Mouse (Mus musculus) liver, postnatal 0 days (tissue): ENCODE results near the gene Pacsin1. TPM values are rescaled to one million over a fixed set of nuclear protein-coding genes. Genes with fewer than 3 reads are reported as not detected.

Experiments used
- ATAC-seq: fragments of 200-750 bp; cut with Nextera tagmentation; 2 replicates; pipeline ENCODE4 v1.8.0; 2017; ENCODE audit warnings: mild to moderate bottlenecking, moderate library complexity
- DNase-seq: peaks from one replicate; pipeline ENCODE4 v3.0.0-alpha.2; 2016
- H3K27ac ChIP-seq: fragments of 300-500 bp; sonication (generic); 2 replicates; pipeline ENCODE4 v1.5.1; 2014; ENCODE audit warnings: antibody characterized with exemption, moderate library complexity, mild to moderate bottlenecking, low read depth
- H3K27me3 ChIP-seq: fragments of 300-500 bp; sonication (generic); 2 replicates; pipeline ENCODE4 v1.6.1; 2014; ENCODE audit warnings: low read length, control low read depth, mixed read lengths; ENCODE audit not compliant: insufficient read depth
- H3K36me3 ChIP-seq: fragments of 300-500 bp; sonication (generic); replicated peaks from 2 replicates; pipeline ENCODE4 v1.6.1; 2014; ENCODE audit warnings: mild to moderate bottlenecking, control low read depth, low read length, moderate library complexity, mixed read lengths; ENCODE audit not compliant: insufficient read depth
- H3K4me1 ChIP-seq: fragments of 300-500 bp; sonication (generic); 2 replicates; pipeline ENCODE4 v1.6.1; 2014; ENCODE audit warnings: antibody characterized with exemption, mild to moderate bottlenecking, control low read depth; ENCODE audit not compliant: insufficient read depth
- H3K4me2 ChIP-seq: fragments of 300-500 bp; sonication (generic); 2 replicates; pipeline ENCODE4 v1.6.1; 2014; ENCODE audit warnings: low read depth, mild to moderate bottlenecking, low read length, moderate library complexity, mixed read lengths
- H3K4me3 ChIP-seq: fragments of 300-500 bp; sonication (generic); 2 replicates; pipeline ENCODE4 v1.5.1; 2014; ENCODE audit warnings: low read depth, low read length
- H3K9ac ChIP-seq: fragments of 300-500 bp; sonication (generic); replicated peaks from 2 replicates; pipeline ENCODE4 v1.6.1; 2014; ENCODE audit warnings: mild to moderate bottlenecking, moderate library complexity
- H3K9me3 ChIP-seq: fragments of 300-500 bp; sonication (generic); 2 replicates; pipeline ENCODE4 v1.6.1; 2016; ENCODE audit warnings: mild to moderate bottlenecking, control low read depth, low read length, mixed read lengths
- CTCF ChIP-seq: sonication (generic); IDR thresholded peaks from 2 replicates; pipeline ENCODE4 v1.5.1; 2016; ENCODE audit warnings: antibody characterized with exemption, low read depth
- EP300 ChIP-seq: IDR thresholded peaks from 2 replicates; pipeline ENCODE4 v1.6.1; 2016; ENCODE audit warnings: antibody characterized with exemption, low read depth, mild to moderate bottlenecking
- WGBS: fragments of 180-500 bp; shearing (Covaris S2); extraction: QIAGEN DNeasy Blood & Tissue Kit; methylation state at CpG from one replicate; pipeline ENCODE4 v1.1.7; 2014; ENCODE audit not compliant: insufficient replicate concordance; 5-methylcytosine and 5-hydroxymethylcytosine counted together
- polyA plus RNA-seq: library from polyadenylated mRNA; unstranded; fragments of >200 nt; fragmentation: Nextera tagmentation; extraction: Ambion mirVana; gene quantifications from 2 replicates; pipeline ENCODE4 v1.2.1, GENCODE M21; 2015

Gene Pacsin1
- polyA plus RNA-seq: 0.27 and 0.29 TPM in 2 replicates

GRCm38 (mm10) chr17:27655089-27656010, at the start of gene Pacsin1:
Pacsin1 (plus strand) TSS chr17:27655509.
- DNase-seq (peak; percentile 37), ATAC-seq (no peak)
- 3% methylated on average over 58 of the region's 65 CpGs for WGBS
- TF ChIP-seq EP300: no peak
- no peak for TF ChIP-seq CTCF
- Histone ChIP-seq H3K9me3 (no peaks in the 10 kb centered on the region), H3K9ac (no peak within 1 kb of the TSS), H3K4me3 (peak within 1 kb of the TSS; percentile 41), H3K27ac (no peak within 1 kb of the TSS), H3K4me1 (peaks cover 7% of the 10 kb centered on the region), H3K4me2 (peak within 1 kb of the TSS; percentile 64), H3K36me3 (no peaks in the 10 kb centered on the region), H3K27me3 (peaks cover 31% of the 10 kb centered on the region)

GRCm38 (mm10) chr17:27609576-27609975, 45.7 kb upstream of the Pacsin1 start:
- no peak overlapping the region for H3K9ac ChIP-seq
- H3K36me3 ChIP-seq: peaks cover 2% of the 10 kb centered on the region
- H3K27me3 ChIP-seq: no peaks in the 10 kb centered on the region
- 82% methylated on average over 7 of the region's 7 CpGs for WGBS
- no peak overlapping the region for H3K4me2 ChIP-seq
- peaks cover 20% of the 10 kb centered on the region for H3K4me1 ChIP-seq
- H3K27ac ChIP-seq: no peak overlapping the region
- ATAC-seq (no peak), DNase-seq (no peak)
- H3K9me3 ChIP-seq: no peaks in the 10 kb centered on the region
- H3K4me3 ChIP-seq: no peak overlapping the region
- TF ChIP-seq CTCF (no peak), EP300 (no peak)

- H3K4me1 ChIP-seq: peaks cover 20% of the 10 kb centered on the region
- DNase-seq (no peak), ATAC-seq (no peak)
- no peaks in the 10 kb centered on the region for H3K9me3 ChIP-seq
- peaks cover 2% of the 10 kb centered on the region for H3K36me3 ChIP-seq
- no peak overlapping the region for H3K9ac ChIP-seq
- no peaks in the 10 kb centered on the region for H3K27me3 ChIP-seq
- no peak overlapping the region for H3K4me3 ChIP-seq
- 50% methylated on average over 10 of the region's 10 CpGs for WGBS
- TF ChIP-seq EP300 (no peak), CTCF (no peak)
- H3K4me2 ChIP-seq: no peak overlapping the region
- H3K27ac ChIP-seq: no peak overlapping the region
These were observed 44.4 kb upstream of the Pacsin1 start for GRCm38 (mm10) chr17:27610679-27611518.

GRCm38 (mm10) chr17:27611519-27611884, 43.8 kb upstream of the Pacsin1 start:
- no peak overlapping the region for H3K4me2 ChIP-seq
- no peaks in the 10 kb centered on the region; the same call in 1 of the 2 replicates for H3K36me3 ChIP-seq
- H3K9ac ChIP-seq: no peak overlapping the region
- WGBS: 38% methylated on average over 3 of the region's 3 CpGs
- ATAC-seq: peak; percentile 60; the same call in 1 of the 2 replicates
- H3K27me3 ChIP-seq: no peaks in the 10 kb centered on the region
- no peak overlapping the region for H3K27ac ChIP-seq
- H3K4me3 ChIP-seq: no peak overlapping the region
- no peak for DNase-seq
- H3K4me1 ChIP-seq: peaks cover 20% of the 10 kb centered on the region
- no peaks in the 10 kb centered on the region for H3K9me3 ChIP-seq
- TF ChIP-seq CTCF: no peak
- TF ChIP-seq EP300: no peak

GRCm38 (mm10) chr17:27611994-27612393, 43.3 kb upstream of the Pacsin1 start:
- 65% methylated on average over 5 of the region's 5 CpGs for WGBS
- Histone ChIP-seq H3K9me3 (no peaks in the 10 kb centered on the region), H3K9ac (no peak overlapping the region), H3K4me1 (peaks cover 20% of the 10 kb centered on the region), H3K27me3 (no peaks in the 10 kb centered on the region), H3K27ac (no peak overlapping the region), H3K4me2 (no peak overlapping the region), H3K36me3 (no peaks in the 10 kb centered on the region; the same call in 1 of the 2 replicates), H3K4me3 (no peak overlapping the region)
- ATAC-seq (no peak), DNase-seq (no peak)
- TF ChIP-seq CTCF: no peak
- no peak for TF ChIP-seq EP300

- no peak for ATAC-seq
- H3K27ac ChIP-seq: no peak overlapping the region
- H3K4me3 ChIP-seq: no peak overlapping the region
- no peaks in the 10 kb centered on the region for H3K27me3 ChIP-seq
- DNase-seq: no peak
- no peaks in the 10 kb centered on the region for H3K9me3 ChIP-seq
- no peak for TF ChIP-seq EP300
- TF ChIP-seq CTCF: no peak
- H3K36me3 ChIP-seq: no peaks in the 10 kb centered on the region; the same call in 1 of the 2 replicates
- no peak overlapping the region for H3K9ac ChIP-seq
- WGBS: 76% methylated on average over 4 of the region's 4 CpGs
- H3K4me2 ChIP-seq: no peak overlapping the region
- H3K4me1 ChIP-seq: peaks cover 20% of the 10 kb centered on the region
These were observed 42.3 kb upstream of the Pacsin1 start for GRCm38 (mm10) chr17:27613016-27613415.
